Mouse (Mus musculus): ENCODE measurements around the gene Trap1. TPM values are rescaled to one million over a fixed set of nuclear protein-coding genes. Genes with fewer than 3 reads are reported as not detected.
"Not testable (repeated sequence)": the region's sequence is repeated elsewhere in the genome, so short reads cannot be mapped to it uniquely, and the experiment has no call there.

Trap1 gene
- polyA plus RNA-seq, 1 experiment from 2014 or later = 54.4 TPM

- not testable (repeated sequence) for H3K4me2 ChIP-seq (ENCODE audit: low read length); H3K9ac ChIP-seq (ENCODE audit: low read depth, low read length); H3K4me3 ChIP-seq (ENCODE audit: low read length); H3K27ac ChIP-seq (ENCODE audit: low read depth, low read length); H3K27me3 ChIP-seq (replicated peaks; ENCODE audit: control insufficient read depth, insufficient read depth, low read length); H3K9me3 ChIP-seq (ENCODE audit: control insufficient read depth, low read length); ATAC-seq
- H3K4me1 ChIP-seq (ENCODE audit: control insufficient read depth, insufficient read depth, low read depth, low read length) = peaks cover 12% of the 10 kb centered on the region
- peaks cover 20% of the 10 kb centered on the region for H3K36me3 ChIP-seq (ENCODE audit: control insufficient read depth, insufficient read depth, low read length)
- WGBS = 75% methylated on average over 3 of the region's 3 CpGs
Measured at GRCm38 (mm10) chr16:4080419-4080818, 2.8 kb upstream of the Trap1 start.

GRCm38 (mm10) chr16:4079656-4080055, 2.0 kb upstream of the Trap1 start:
- H3K27me3 ChIP-seq (replicated peaks; ENCODE audit: control insufficient read depth, insufficient read depth, low read length) = no peaks in the 10 kb centered on the region
- no peak overlapping the region for H3K4me2 ChIP-seq (ENCODE audit: low read length)
- H3K4me3 ChIP-seq (ENCODE audit: low read length) = no peak overlapping the region
- peaks cover 12% of the 10 kb centered on the region for H3K36me3 ChIP-seq (ENCODE audit: control insufficient read depth, insufficient read depth, low read length)
- no peak for ATAC-seq
- no peaks in the 10 kb centered on the region for H3K9me3 ChIP-seq (ENCODE audit: control insufficient read depth, low read length)
- WGBS = 85% methylated on average over 1 of the region's 1 CpGs
- no peak overlapping the region for H3K9ac ChIP-seq (ENCODE audit: low read depth, low read length)
- H3K4me1 ChIP-seq (ENCODE audit: control insufficient read depth, insufficient read depth, low read depth, low read length) = peaks cover 12% of the 10 kb centered on the region
- H3K27ac ChIP-seq (ENCODE audit: low read depth, low read length) = no peak overlapping the region

- peaks cover 12% of the 10 kb centered on the region for H3K4me1 ChIP-seq (ENCODE audit: control insufficient read depth, insufficient read depth, low read depth, low read length)
- not testable (repeated sequence) for H3K27ac ChIP-seq (ENCODE audit: low read depth, low read length); H3K9ac ChIP-seq (ENCODE audit: low read depth, low read length); H3K27me3 ChIP-seq (replicated peaks; ENCODE audit: control insufficient read depth, insufficient read depth, low read length); ATAC-seq; H3K9me3 ChIP-seq (ENCODE audit: control insufficient read depth, low read length); H3K36me3 ChIP-seq (ENCODE audit: control insufficient read depth, insufficient read depth, low read length)
- WGBS = 73% methylated on average over 10 of the region's 10 CpGs
- H3K4me2 ChIP-seq (ENCODE audit: low read length) = peak overlapping the region; percentile 70
- H3K4me3 ChIP-seq (ENCODE audit: low read length) = peak overlapping the region; percentile 95; the same call in 1 of the 2 replicates
Measured at GRCm38 (mm10) chr16:4078302-4078701, 675 bp upstream of the Trap1 start.

- 88% methylated on average over 3 of the region's 3 CpGs for WGBS
Measured at GRCm38 (mm10) chr16:4074836-4075235, 2.8 kb downstream of the Trap1 start.

GRCm38 (mm10) chr16:4074297-4074696, 3.3 kb downstream of the Trap1 start:
- Histone ChIP-seq H3K27me3 (replicated peaks; ENCODE audit: control insufficient read depth, insufficient read depth, low read length) (no peaks in the 10 kb centered on the region), H3K4me2 (ENCODE audit: low read length) (no peak overlapping the region), H3K9me3 (ENCODE audit: control insufficient read depth, low read length) (no peaks in the 10 kb centered on the region), H3K27ac (ENCODE audit: low read depth, low read length) (no peak overlapping the region), H3K9ac (ENCODE audit: low read depth, low read length) (no peak overlapping the region), H3K4me1 (ENCODE audit: control insufficient read depth, insufficient read depth, low read depth, low read length) (peaks cover 12% of the 10 kb centered on the region), H3K4me3 (ENCODE audit: low read length) (no peak overlapping the region), H3K36me3 (ENCODE audit: control insufficient read depth, insufficient read depth, low read length) (no peaks in the 10 kb centered on the region)
- no peak for ATAC-seq
- WGBS = 68% methylated on average over 6 of the region's 6 CpGs

More at GRCm38 (mm10) chr16:4074836-4075235, 2.8 kb downstream of the Trap1 start:
- H3K4me1 ChIP-seq (ENCODE audit: control insufficient read depth, insufficient read depth, low read depth, low read length) = peaks cover 12% of the 10 kb centered on the region
- no peaks in the 10 kb centered on the region for H3K9me3 ChIP-seq (ENCODE audit: control insufficient read depth, low read length)
- H3K36me3 ChIP-seq (ENCODE audit: control insufficient read depth, insufficient read depth, low read length) = no peaks in the 10 kb centered on the region
- H3K27me3 ChIP-seq (replicated peaks; ENCODE audit: control insufficient read depth, insufficient read depth, low read length) = no peaks in the 10 kb centered on the region
- no peak overlapping the region for H3K9ac ChIP-seq (ENCODE audit: low read depth, low read length)
- no peak overlapping the region for H3K4me3 ChIP-seq (ENCODE audit: low read length)
- no peak overlapping the region for H3K27ac ChIP-seq (ENCODE audit: low read depth, low read length)
- ATAC-seq = no peak
- no peak overlapping the region for H3K4me2 ChIP-seq (ENCODE audit: low read length)

- Histone ChIP-seq H3K4me1 (ENCODE audit: control insufficient read depth, insufficient read depth, low read depth, low read length) (no peaks in the 10 kb centered on the region), H3K9me3 (ENCODE audit: control insufficient read depth, low read length) (no peaks in the 10 kb centered on the region), H3K27me3 (replicated peaks; ENCODE audit: control insufficient read depth, insufficient read depth, low read length) (no peaks in the 10 kb centered on the region), H3K27ac (ENCODE audit: low read depth, low read length) (no peak overlapping the region), H3K9ac (ENCODE audit: low read depth, low read length) (no peak overlapping the region), H3K4me2 (ENCODE audit: low read length) (no peak overlapping the region), H3K4me3 (ENCODE audit: low read length) (no peak overlapping the region), H3K36me3 (ENCODE audit: control insufficient read depth, insufficient read depth, low read length) (peaks cover 22% of the 10 kb centered on the region)
- ATAC-seq = no peak
- WGBS = 58% methylated on average over 8 of the region's 8 CpGs
Measured at GRCm38 (mm10) chr16:4068588-4068987, 9.0 kb downstream of the Trap1 start.

- Histone ChIP-seq H3K9me3 (ENCODE audit: control insufficient read depth, low read length) (no peaks in the 10 kb centered on the region), H3K27me3 (replicated peaks; ENCODE audit: control insufficient read depth, insufficient read depth, low read length) (no peaks in the 10 kb centered on the region), H3K27ac (ENCODE audit: low read depth, low read length) (no peak overlapping the region), H3K4me1 (ENCODE audit: control insufficient read depth, insufficient read depth, low read depth, low read length) (no peaks in the 10 kb centered on the region), H3K9ac (ENCODE audit: low read depth, low read length) (no peak overlapping the region), H3K36me3 (ENCODE audit: control insufficient read depth, insufficient read depth, low read length) (peaks cover 37% of the 10 kb centered on the region), H3K4me2 (ENCODE audit: low read length) (no peak overlapping the region), H3K4me3 (ENCODE audit: low read length) (no peak overlapping the region)
- WGBS = 95% methylated on average over 4 of the region's 4 CpGs
- ATAC-seq = no peak
Measured at GRCm38 (mm10) chr16:4064945-4065344, 12.7 kb downstream of the Trap1 start.

- no peak overlapping the region for H3K27ac ChIP-seq (ENCODE audit: low read depth, low read length)
- no peaks in the 10 kb centered on the region for H3K27me3 ChIP-seq (replicated peaks; ENCODE audit: control insufficient read depth, insufficient read depth, low read length)
- H3K9ac ChIP-seq (ENCODE audit: low read depth, low read length) = no peak overlapping the region
- H3K36me3 ChIP-seq (ENCODE audit: control insufficient read depth, insufficient read depth, low read length) = peaks cover 52% of the 10 kb centered on the region
- H3K9me3 ChIP-seq (ENCODE audit: control insufficient read depth, low read length) = no peaks in the 10 kb centered on the region
- H3K4me2 ChIP-seq (ENCODE audit: low read length) = no peak overlapping the region
- WGBS = 86% methylated on average over 3 of the region's 3 CpGs
- ATAC-seq = no peak
- no peaks in the 10 kb centered on the region for H3K4me1 ChIP-seq (ENCODE audit: control insufficient read depth, insufficient read depth, low read depth, low read length)
- no peak overlapping the region for H3K4me3 ChIP-seq (ENCODE audit: low read length)
Measured at GRCm38 (mm10) chr16:4053811-4054210, 23.8 kb downstream of the Trap1 start.

- H3K27ac ChIP-seq (ENCODE audit: low read depth, low read length) = no peak overlapping the region
- H3K27me3 ChIP-seq (replicated peaks; ENCODE audit: control insufficient read depth, insufficient read depth, low read length) = no peaks in the 10 kb centered on the region
- H3K36me3 ChIP-seq (ENCODE audit: control insufficient read depth, insufficient read depth, low read length) = peaks cover 46% of the 10 kb centered on the region
- H3K4me1 ChIP-seq (ENCODE audit: control insufficient read depth, insufficient read depth, low read depth, low read length) = no peaks in the 10 kb centered on the region
- ATAC-seq = no peak
- H3K9me3 ChIP-seq (ENCODE audit: control insufficient read depth, low read length) = no peaks in the 10 kb centered on the region
- no peak overlapping the region for H3K9ac ChIP-seq (ENCODE audit: low read depth, low read length)
- 93% methylated on average over 4 of the region's 4 CpGs for WGBS
- no peak overlapping the region for H3K4me2 ChIP-seq (ENCODE audit: low read length)
- no peak overlapping the region for H3K4me3 ChIP-seq (ENCODE audit: low read length)
Measured at GRCm38 (mm10) chr16:4052601-4053000, 25.0 kb downstream of the Trap1 start.

- no peak for ATAC-seq
- no peak overlapping the region for H3K4me3 ChIP-seq (ENCODE audit: low read length)
- H3K27me3 ChIP-seq (replicated peaks; ENCODE audit: control insufficient read depth, insufficient read depth, low read length) = no peaks in the 10 kb centered on the region
- no peaks in the 10 kb centered on the region for H3K9me3 ChIP-seq (ENCODE audit: control insufficient read depth, low read length)
- H3K27ac ChIP-seq (ENCODE audit: low read depth, low read length) = no peak overlapping the region
- 74% methylated on average over 4 of the region's 4 CpGs for WGBS
- H3K9ac ChIP-seq (ENCODE audit: low read depth, low read length) = no peak overlapping the region
- H3K4me1 ChIP-seq (ENCODE audit: control insufficient read depth, insufficient read depth, low read depth, low read length) = no peaks in the 10 kb centered on the region
- no peak overlapping the region for H3K4me2 ChIP-seq (ENCODE audit: low read length)
- peaks cover 30% of the 10 kb centered on the region for H3K36me3 ChIP-seq (ENCODE audit: control insufficient read depth, insufficient read depth, low read length)
Measured at GRCm38 (mm10) chr16:4045524-4045923, 32.1 kb downstream of the Trap1 start.
